Mouse (Mus musculus) lung, postnatal 0 days (tissue): ENCODE measurements at regions not wholly inside any gene's neighbourhood (a gene's known extent, or its start where the extent isn't known, plus 50 kb on each side); places are given as distances from the start of the nearest gene placed in this dataset.

Experiments
- CTCF ChIP-seq: IDR thresholded peaks from 2 replicates; pipeline ENCODE4 v1.5.1; 2016; ENCODE audit warnings: antibody characterized with exemption, mild to moderate bottlenecking
- EP300 ChIP-seq: IDR thresholded peaks from 2 replicates; pipeline ENCODE4 v1.6.1; 2016; ENCODE audit warnings: antibody characterized with exemption, mild to moderate bottlenecking, control low read depth

- TF ChIP-seq CTCF: no peak
- TF ChIP-seq EP300: no peak
Observed at GRCm38 (mm10) chr15:62116184-62116583, 1193.4 kb upstream of the A1bg start.
